Mouse (Mus musculus) inflammation-experienced regulatory T-cells, adult 6 months (primary cell): ENCODE data around the gene Insl6. TPM values are rescaled to one million over a fixed set of nuclear protein-coding genes. Genes with fewer than 3 reads are reported as not detected.

Experiments used
- ATAC-seq: one replicate; pipeline ENCODE4 v1.8.0; 2017
- polyA plus RNA-seq, 3 experiments: library from polyadenylated mRNA; unstranded; fragments of 100-300 nt; shearing (Covaris generic); gene quantifications; one replicate each; pipeline ENCODE4 v1.2.1; 2017

Gene Insl6
- polyA plus RNA-seq, 3 experiments from 2014 or later, result 30.9 to 47.6 (median 40.4) TPM

- ATAC-seq, result no peak
Measured at GRCm38 (mm10) chr19:29285451-29285869, 39.7 kb downstream of the Insl6 start.

- ATAC-seq, result no peak
Measured at GRCm38 (mm10) chr19:29278944-29279587, 46.1 kb downstream of the Insl6 start.

- ATAC-seq, result no peak
Measured at GRCm38 (mm10) chr19:29276414-29276813, 48.7 kb downstream of the Insl6 start.

- ATAC-seq, result no peak
Measured at GRCm38 (mm10) chr19:29272011-29272809, 52.9 kb downstream of the Insl6 start.

Other genes starting within 250 kb of the Insl6 start
- gene Rcl1, start 224.0 kb downstream of the Insl6 start, polyA plus RNA-seq, result 10 to 100 TPM; 21.7 to 27.0 (median 22.1) TPM
- 10 to 100 TPM; 21.2 to 26.9 (median 23.4) TPM for gene Jak2, start 73.5 kb downstream of the Insl6 start, polyA plus RNA-seq
- not detected for gene Rln1, start 9.3 kb upstream of the Insl6 start, polyA plus RNA-seq
- 100 to 1,000 TPM; 172 to 278 (median 216) TPM for gene Plgrkt, start 42.0 kb upstream of the Insl6 start, polyA plus RNA-seq
- 10 to 100 TPM; 34.8 to 58.6 (median 47.4) TPM for gene Cd274, start 42.1 kb upstream of the Insl6 start, polyA plus RNA-seq
- 10 to 100 TPM; 20.5 to 29.0 (median 20.5) TPM for gene Pdcd1lg2, start 85.6 kb upstream of the Insl6 start, polyA plus RNA-seq
- 10 to 100 TPM; 11.8 to 16.6 (median 13.1) TPM for gene Ric1, start 196.9 kb upstream of the Insl6 start, polyA plus RNA-seq